Mouse (Mus musculus): ENCODE results near the gene Cd86. TPM values are rescaled to one million over a fixed set of nuclear protein-coding genes. Genes with fewer than 3 reads are reported as not detected.
A peak's percentile ranks its signal among the peaks of the same experiment; 100 is the strongest.

The Cd86 gene
- total RNA-seq, 2 experiments from 2014 or later, result 31.9 to 39.5 TPM

DNA sequence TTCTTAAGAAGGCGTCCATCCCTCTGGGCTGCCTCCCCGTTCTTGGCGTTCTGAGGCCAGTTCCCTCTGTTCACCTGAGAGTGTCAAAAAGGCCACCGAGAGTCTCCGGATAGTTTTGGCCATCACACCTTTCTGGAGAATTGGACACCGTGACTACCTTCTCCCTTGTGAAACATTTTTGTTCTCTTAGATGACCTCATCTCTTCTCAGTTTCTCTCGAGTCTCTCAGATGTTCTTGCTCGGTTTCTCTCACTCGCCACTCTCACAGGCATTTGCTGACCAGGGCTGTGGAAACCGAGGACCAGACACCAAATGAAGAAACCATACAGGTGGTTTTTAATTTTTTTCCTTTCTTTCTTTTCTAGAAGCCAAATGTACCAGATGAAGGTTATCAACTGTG lies 4.6 kb downstream of the Cd86 start:
- no peak for ATAC-seq (ENCODE audit: poor library complexity, severe bottlenecking)

DNA sequence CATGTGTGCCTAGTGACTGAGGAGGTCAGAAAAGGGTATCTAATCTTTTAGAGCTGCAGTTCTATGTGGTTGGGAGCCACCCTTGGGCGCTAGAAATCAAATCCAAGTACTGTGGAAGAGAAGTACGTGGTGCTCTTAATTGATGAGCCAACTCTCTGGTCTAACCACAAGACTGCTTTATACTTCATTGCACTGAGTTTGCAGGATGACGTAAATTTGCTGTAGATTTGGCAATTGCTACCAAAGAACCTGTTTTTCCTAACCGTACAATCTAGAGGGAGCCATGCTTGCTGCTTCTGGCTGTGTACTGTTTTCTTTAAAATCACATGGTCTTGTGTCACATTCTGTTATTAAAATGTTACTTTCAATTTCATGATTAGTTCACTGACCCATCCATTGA lies 10.0 kb downstream of the Cd86 start:
- peak; percentile 93 for ATAC-seq (ENCODE audit: poor library complexity, severe bottlenecking)

DNA sequence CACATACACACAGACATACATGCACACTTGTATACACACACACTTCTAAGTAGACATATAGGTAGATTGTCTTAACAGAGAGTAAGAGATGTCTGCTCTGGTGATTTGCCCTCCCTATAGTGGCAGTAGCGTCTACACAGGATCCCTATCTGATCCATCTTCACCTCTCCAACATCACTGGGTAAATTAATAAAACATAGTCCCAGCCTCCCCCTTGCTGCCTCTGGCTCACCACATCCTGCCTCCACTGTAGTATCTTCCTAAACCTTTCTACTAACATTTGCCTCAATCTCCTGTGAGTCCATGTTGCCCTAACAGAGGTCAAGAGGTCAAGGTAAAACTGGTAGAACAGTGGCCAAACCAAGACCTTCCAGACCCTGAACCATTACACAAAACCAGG lies 10.7 kb downstream of the Cd86 start:
- ATAC-seq (ENCODE audit: poor library complexity, severe bottlenecking), result no peak

DNA sequence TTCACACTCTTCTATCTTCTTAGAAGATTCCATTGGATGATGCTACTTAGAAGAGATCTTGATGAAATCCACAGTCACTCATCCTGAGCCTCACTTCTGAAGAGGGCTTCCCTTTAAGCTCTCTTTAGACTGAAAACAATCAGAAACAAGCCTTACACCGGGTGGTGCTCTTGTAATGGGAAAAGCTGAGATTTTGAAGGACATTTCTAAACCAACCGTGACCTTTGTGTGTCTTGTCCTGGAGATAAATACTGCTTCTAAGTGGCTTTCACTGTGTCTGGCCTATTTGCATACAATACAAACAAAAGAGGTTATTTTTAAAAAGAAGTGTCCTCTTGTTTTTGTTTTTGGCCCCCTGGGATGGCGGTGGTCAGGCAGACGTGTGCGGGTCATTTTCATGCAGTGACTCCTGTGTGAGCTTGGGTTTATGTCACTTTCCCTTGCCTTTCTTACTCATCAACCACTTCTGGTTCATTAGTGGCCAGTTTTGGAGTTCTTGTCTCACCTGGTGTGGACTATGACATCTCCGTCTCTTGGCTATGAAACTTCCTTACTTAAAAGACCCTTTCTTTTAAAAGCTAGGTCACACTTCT lies 14.6 kb downstream of the Cd86 start:
- ATAC-seq (ENCODE audit: poor library complexity, severe bottlenecking), result no peak

DNA sequence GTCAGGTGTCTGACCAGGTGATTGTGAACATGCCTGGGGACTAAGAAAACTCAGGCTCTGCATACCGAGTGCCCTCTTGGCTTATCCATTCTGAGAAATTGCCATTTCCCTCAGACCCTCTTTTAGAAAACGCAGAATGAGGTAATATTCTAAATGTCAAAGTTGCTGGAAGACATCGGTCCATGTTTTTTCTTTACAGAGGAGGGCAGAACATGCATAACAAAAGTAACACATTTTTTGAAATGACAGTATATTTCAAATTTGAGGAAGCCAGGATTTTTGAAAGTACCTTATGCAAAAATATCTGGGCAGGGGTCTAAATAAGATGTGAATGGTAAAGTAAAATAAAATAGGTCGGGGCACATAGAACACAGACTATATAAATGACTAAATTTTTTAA lies 15.4 kb downstream of the Cd86 start:
- no peak for ATAC-seq (ENCODE audit: poor library complexity, severe bottlenecking)

DNA sequence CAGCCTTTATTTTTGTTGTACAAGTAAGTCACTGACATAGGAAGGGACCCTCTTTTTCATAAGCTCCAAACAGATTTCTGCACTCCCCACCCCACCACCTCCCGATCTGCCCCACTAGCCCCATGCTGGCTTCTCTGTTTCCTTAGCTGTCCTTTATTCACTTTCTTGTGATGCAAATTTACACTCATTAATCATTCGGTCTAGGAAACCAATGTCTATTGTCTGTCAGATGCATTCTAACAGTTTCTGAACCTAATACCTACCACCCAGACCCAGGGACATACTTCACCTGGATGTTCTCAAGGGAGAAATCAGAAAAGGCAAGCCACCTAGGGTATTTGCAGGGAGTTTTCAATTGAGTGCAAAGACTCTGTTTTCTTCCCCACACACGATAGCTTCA lies 16.6 kb downstream of the Cd86 start:
- ATAC-seq (ENCODE audit: poor library complexity, severe bottlenecking), result no peak

DNA sequence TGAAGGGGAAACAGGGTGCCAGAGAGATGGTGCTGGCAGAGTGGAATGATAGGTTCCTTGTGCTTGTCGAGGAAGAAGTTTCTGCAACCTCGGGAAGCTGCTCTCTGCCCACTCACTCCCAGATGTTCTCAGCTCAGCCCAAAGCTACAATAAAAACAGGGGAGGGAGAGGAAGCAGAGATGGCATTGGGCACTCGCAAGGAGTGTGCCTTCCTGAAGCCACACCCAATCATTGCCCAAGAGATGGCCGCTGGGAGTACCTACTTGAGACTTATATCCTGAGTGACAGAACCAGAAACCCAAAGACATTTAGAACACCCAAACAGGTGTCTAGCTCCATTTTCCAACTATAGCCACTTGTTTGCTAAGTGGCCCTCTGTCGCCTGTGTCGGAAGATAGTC lies 20.8 kb downstream of the Cd86 start:
- ATAC-seq (ENCODE audit: poor library complexity, severe bottlenecking), result peak; percentile 63

DNA sequence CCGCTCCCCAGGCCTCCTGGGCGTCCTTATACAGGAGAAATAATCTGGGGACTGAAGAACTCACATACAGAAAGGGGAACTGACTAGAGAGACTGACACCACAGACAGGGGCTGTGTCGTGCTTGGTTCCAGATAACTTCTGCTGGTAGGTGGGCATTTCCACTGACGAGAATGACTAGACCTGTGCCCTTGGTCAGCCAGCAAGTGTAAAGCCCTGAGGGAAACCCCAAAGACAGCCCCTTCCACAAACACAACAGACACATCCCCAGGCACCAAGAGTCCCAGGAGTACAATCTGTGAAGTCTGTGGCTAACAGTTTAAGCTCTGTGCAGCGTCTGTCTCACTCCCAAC lies 23.2 kb downstream of the Cd86 start:
- ATAC-seq (ENCODE audit: poor library complexity, severe bottlenecking), result peak; percentile 28

DNA sequence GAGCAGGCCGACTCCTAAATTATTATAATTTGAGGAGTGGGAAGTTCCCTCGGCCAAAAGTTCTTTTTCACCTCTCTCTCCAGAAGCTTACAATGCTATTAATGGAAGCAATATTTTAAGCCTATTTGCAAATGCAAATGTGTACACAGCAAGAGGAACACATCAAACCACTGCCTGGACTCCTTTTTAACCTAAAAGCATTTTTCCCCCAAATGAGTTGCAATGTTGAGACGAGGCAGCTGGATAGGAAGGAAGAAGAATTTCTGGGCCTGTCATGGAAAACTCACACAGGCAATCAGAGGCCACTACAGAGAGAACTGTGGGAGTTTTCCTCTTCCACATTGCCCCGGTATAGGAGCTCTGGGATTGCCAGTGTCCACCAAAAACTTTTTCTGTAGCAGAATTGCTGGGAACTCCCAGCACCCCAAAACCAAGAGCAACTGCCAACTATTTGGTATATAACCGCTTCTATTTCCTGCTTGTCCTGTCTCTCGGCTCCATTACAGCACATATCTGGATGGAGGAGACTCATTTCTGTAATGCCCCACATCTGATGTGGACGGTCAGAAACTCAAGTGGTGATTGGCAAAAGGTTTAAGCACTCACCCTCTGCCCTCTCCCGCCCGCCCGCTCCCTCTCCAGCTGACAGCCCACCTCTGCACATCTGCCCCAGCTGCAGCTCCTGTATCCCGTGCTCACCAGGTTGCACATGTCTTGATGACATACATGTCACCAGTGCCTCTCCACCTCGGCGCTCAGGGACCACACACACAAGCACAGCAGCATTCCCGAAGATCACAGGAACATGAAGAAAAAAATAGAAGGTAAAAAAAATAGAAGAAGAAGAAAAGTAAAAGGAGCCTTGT lies 23.8 kb downstream of the Cd86 start:
- no peak for ATAC-seq (ENCODE audit: poor library complexity, severe bottlenecking)

DNA sequence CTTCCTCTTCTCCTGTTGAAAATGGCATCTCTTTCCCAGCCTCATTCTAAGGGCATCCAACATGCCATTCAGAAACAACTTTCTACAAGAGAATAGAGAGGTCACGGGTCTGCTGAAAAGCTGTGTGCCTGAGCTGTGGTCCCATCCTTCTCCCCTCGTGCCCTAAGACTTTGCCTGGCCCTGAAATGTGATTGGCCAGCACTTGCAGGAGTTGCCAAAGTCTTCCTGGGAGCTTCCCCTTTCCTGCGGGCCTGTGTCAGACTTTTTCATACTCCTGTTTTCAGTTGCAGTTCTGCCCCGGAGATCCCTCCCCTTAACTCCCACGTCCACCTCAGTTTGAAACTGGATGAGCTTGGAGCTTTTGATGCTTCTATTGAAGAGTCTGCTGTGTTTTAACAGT lies 24.9 kb downstream of the Cd86 start:
- ATAC-seq (ENCODE audit: poor library complexity, severe bottlenecking), result peak; percentile 45

DNA sequence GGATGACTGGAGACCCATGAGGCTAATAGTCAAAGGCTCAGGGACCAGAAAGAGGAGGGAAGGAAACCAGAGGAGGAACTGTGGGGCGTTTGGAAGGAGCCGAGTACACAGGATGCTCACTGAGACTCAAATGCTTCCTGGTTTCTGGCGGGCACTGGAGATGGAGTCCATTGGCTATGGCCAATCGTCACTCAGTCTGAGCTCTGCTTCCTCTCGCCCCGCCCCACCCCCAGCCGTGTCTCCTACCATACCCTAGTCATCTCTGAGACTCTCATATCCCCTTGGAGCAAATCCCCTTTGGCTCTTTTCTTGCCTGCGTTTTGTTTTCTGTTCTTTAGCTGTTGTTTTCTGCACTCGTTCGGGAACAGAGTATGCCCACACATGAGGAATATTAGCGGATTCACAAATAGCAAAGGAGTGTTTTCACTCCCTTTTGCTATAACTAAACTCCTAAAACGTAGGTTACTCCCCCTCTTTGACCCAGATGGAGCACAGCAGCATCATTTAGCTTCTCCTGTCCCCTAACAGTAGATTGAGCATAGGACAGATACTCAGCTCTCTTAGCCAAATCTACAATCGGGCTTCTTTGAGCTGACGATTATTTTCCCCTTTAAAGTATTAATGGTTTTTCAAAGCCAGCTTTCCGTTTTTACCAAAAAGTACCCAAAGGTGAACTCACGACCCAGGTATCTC lies 25.9 kb downstream of the Cd86 start:
- ATAC-seq (ENCODE audit: poor library complexity, severe bottlenecking), result no peak

DNA sequence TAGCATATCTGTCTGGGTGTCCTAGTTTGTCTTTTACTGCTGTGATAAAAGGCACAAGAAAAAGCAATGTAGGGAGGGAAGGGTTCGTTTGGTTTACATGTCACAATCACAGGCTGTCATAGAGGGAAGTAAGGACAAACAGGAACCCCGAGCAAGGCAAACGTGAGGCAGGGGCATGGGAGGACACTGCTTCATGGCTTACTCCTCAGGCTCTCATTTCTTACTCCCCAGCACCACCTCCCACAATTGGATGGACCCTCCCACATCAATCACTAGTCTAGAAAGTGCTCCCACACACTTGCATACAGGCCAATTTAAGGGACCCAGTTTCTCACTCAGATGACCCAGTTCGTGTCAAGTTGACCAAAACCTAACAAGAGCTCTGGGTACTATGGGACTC lies 29.1 kb downstream of the Cd86 start:
- ATAC-seq (ENCODE audit: poor library complexity, severe bottlenecking), result peak; percentile 71

DNA sequence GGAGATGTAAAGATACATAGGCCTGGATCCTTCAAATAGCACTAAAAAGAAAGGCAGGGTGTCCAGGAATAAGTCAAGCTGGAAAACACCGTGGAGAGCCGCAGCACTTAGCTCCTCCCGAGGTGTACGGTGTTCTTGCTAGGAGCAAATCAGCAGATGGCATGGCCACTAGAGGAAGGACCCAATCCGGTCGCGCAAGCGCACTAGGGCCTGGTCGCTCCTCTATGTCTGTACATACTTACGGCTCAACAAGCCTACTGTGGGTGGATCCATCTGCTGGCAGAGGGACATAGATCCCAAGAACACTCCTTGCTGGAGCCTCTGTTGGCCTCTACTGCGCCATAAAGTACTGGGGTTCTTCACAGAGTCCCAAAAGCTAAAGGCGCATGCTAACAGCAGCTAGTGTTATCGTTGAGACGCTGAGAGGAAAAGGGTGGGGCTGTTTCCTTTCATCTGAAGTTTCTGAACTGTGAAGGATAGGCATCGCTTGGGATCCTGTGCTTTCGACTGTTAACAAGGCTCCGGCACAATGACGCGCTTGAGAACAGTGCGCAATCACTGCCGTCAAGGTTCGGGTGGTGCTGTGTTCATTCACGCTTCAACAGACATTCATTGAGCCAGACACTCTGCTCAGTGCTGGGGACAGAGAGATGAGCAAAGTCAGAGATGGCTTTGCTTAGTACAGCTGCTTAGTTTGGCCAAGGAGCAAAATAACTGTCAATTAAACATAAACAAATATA lies 30.7 kb downstream of the Cd86 start:
- no peak for ATAC-seq (ENCODE audit: poor library complexity, severe bottlenecking)

DNA sequence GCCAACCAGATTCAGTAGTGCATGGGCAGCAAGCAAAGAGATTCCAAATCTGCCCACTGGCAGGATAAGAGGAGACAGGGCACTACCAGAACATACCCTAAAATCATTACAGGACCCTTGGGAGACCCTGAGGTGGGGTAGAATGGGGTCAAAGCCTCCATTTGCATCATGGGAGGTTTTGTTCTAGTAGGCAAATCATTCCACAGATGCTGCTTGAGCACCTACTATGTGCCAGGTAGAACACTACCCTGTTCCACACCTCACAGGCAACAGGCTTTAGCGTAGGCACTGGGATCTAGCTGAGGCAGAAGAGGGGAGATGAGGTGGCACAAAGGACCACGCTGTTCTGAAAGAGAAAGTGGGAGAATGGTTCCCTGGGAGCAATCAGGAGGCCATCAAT lies 31.5 kb downstream of the Cd86 start:
- ATAC-seq (ENCODE audit: poor library complexity, severe bottlenecking), result no peak

DNA sequence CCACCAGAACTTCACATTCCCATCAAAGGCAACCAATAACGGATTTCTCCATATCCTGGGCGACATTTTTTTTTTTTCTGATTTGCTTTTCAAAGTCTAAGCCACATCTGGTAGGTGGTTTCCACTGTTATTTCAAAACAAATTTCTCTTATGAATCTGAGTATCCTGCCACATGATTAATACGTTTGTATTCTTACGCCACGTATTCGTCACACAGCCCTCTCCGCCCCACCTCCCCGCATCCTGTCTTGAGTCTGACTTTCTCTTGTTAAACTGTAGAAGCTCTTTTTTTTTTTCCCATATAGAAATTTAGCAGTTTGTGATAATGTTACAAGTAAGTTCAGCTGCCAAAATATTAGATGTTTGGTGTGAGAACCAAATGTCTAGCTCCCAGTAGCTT lies 33.7 kb downstream of the Cd86 start:
- peak; percentile 56 for ATAC-seq (ENCODE audit: poor library complexity, severe bottlenecking)

DNA sequence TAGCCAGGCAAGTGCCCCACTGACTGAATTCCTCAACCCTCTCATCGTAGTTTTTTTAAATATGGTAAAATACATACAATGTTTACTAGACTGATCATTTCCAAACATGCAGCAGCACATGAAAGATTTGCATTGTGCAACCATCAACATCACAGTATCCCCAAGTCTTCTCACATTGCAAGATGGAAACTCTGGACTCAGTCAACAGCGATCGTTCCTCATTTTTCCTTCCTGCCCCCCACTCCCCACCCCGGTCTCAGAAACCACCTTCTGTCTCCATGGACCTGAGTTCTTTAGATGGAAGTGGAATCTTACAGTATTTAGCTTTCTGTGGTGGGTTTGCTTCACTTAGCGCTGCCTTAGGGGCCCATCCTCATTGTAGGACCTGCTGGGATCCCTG lies 34.3 kb downstream of the Cd86 start:
- ATAC-seq (ENCODE audit: poor library complexity, severe bottlenecking), result peak; percentile 47

DNA sequence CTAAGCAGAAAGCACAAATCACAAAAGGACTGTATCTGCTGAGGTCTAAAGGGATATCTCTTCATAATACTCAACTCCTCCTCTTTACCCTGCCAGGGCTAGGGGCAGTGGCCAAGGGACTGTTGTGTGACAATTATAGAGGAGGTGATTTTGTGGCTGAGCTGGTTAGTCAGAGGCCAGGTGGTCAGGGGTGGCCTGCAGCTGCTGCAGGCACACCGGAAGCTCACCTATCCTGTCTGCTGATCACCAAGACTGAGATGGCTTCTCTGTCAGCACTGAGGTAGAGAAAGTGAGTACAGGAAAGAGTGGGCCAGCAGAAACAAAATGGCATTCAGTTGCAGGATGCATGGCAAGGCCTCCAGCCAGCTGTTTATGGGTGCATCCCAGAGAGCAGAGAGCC lies 38.1 kb downstream of the Cd86 start:
- no peak for ATAC-seq (ENCODE audit: poor library complexity, severe bottlenecking)

DNA sequence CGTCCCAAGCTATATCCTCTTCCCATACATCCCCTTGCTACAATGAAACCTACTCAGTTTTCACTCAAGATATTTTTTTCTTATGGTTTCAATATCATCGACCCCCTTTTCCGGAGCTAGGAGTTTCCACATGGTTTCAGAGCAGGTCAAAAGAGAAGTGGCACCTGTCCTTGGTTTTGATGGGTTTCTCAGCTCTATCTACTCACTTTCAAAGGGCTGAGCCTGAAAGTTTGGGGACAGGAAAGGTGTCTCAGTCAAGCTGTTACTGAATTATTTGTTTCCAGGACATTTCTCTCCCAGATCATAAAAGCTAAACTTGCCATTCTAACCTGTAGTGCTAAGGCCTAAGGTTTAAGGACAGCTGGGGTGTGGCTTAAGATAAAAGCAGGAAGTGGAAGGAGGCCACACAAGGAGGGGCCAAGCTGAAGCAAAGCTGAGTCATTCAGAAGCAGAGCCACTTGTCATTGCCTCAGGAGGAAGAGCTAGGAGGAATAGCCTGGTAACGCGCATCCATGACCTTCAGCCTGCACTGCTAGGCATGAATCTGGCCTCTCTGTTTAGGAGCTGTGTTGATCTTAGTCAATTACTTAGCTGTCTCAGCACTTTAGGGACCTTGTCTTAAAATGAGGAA lies 39.2 kb downstream of the Cd86 start:
- ATAC-seq (ENCODE audit: poor library complexity, severe bottlenecking), result peak; percentile 96

DNA sequence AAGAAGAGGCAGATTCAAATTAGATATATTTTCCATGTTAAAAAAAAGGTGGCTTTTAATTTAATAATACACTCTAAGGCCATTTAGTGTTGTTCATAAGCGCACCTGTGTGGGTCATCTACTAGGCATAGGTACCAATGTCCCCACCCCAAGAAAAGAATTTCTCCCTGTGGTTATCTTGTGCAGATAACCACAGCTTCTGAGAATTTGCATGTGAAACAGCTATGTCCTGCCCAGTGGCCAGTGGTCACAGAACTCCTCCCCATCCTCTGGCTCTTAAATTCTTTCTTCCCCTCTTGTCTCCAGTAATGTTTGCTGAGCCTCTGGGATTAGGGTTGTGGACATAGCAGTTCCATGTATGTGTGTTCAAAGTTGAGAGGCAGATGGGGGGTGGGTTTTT lies 40.0 kb downstream of the Cd86 start:
- ATAC-seq (ENCODE audit: poor library complexity, severe bottlenecking), result no peak

DNA sequence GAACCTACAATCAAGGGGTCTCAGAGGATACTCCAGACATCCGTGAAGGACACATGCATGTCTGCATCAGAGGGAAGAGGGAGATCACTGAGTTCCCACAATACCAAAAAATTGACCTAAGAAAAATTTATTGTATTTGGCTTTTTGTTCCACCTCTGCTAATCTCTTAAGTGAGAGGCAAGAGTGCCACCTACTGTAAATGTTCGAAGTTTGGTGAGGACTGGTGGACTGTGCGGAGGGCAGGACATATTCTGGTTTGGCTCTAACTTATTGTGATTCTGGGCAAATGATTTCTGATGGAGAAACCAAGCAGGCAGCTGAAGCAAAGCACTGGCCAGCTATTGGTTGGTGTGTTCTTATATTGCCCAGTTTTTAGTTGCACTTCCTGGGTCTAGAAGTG lies 43.6 kb downstream of the Cd86 start:
- no peak for ATAC-seq (ENCODE audit: poor library complexity, severe bottlenecking)

DNA sequence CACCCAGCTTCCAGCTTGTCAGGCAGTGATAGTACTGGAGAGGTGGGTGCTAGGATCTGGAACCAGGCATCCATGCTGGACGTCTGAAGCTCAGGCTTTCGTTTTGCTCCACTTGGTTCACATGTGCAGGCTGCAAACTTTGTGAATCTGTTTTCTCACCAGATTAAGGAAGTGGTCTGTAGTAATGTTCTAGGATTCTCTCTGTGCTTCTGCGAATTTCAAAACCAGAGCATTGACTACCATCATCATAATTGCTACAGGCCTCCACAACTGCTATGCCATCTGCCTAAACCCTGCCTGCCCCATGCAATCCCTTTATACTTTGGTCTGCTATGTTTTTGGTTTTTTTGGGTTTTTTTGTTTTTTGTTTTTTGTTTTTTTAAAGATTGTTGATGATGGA lies 44.8 kb downstream of the Cd86 start:
- peak; percentile 60 for ATAC-seq (ENCODE audit: poor library complexity, severe bottlenecking)

Measured in megakaryocyte, adult 5-6 weeks (primary cell).